Mouse (Mus musculus) gastrocnemius, postnatal 25 days (tissue): Measurements from ENCODE around the gene Ttc30a1. TPM values are rescaled to one million over a fixed set of nuclear protein-coding genes. Genes with fewer than 3 reads are reported as not detected.

Experiments
- DNase-seq: peaks from one replicate; pipeline ENCODE4 v3.0.0; 2022
- total RNA-seq, 2 experiments: library from RNA; stranded (reverse); gene quantifications; 1 replicate in 1 of 2; 2 replicates in 1 of 2; pipeline ENCODE4 v1.2.3; 2021

The Ttc30a1 gene
- total RNA-seq, 2 experiments from 2014 or later, result 0.96 to 1.0 TPM

GRCm38 (mm10) chr2:75930941-75931340 is 50.8 kb downstream of the Ttc30a1 start:
- no peak for DNase-seq

- DNase-seq, result no peak
Measured at GRCm38 (mm10) chr2:75929786-75930444, 51.9 kb downstream of the Ttc30a1 start.

- no peak for DNase-seq
Measured at GRCm38 (mm10) chr2:75929141-75929540, 52.6 kb downstream of the Ttc30a1 start.

Other genes with a start within 250 kb of the Ttc30a1 start
- gene Agps, start 149.8 kb downstream of the Ttc30a1 start, total RNA-seq, result 10 to 100 TPM; 22.4 to 25.4 TPM
- gene Ttc30b, start 43.4 kb downstream of the Ttc30a1 start, total RNA-seq, result 1 to 10 TPM; 2.3 to 2.8 TPM
- under 1 TPM; 0.13 to 0.35 TPM for gene Ttc30a2, start 3.8 kb downstream of the Ttc30a1 start, total RNA-seq